Mouse (Mus musculus) C2C12 (cell line): ENCODE results near the gene Gm10354. TPM values are rescaled to one million over a fixed set of nuclear protein-coding genes. Genes with fewer than 3 reads are reported as not detected.
"Not testable (repeated sequence)": the region's sequence is repeated elsewhere in the genome, so short reads cannot be mapped to it uniquely, and the experiment has no call there.

Experiments used
- H3K27me3 ChIP-seq: one replicate; pipeline ENCODE4 v1.6.1; 2011; ENCODE audit not compliant: control insufficient read depth, insufficient read depth, insufficient read length
- H3K36me3 ChIP-seq: one replicate; pipeline ENCODE4 v1.6.1; 2011; ENCODE audit not compliant: control insufficient read depth, insufficient read depth
- H3K4me3 ChIP-seq: one replicate; pipeline ENCODE4 v1.5.1; 2011; ENCODE audit warnings: mild to moderate bottlenecking, control low read depth; ENCODE audit not compliant: poor library complexity, insufficient read depth, severe bottlenecking
- H3K79me2 ChIP-seq: one replicate; pipeline ENCODE4 v1.6.1; 2011; ENCODE audit not compliant: control insufficient read depth, insufficient read depth
- H3K79me3 ChIP-seq: one replicate; pipeline ENCODE4 v1.6.1; 2011; ENCODE audit warnings: low read depth, control low read depth
- H3ac ChIP-seq: one replicate; pipeline ENCODE3; 2011; ENCODE audit warnings: low read depth; ENCODE audit not compliant: control insufficient read depth, insufficient read length
- polyA plus RNA-seq: library from polyadenylated mRNA; unstranded; fragments of >200 nt; fragmentation: generic; extraction: Trizol; gene quantifications from one replicate; pipeline ENCODE4 v1.2.1, GENCODE M21; 2012; ENCODE audit warnings: missing spikeins

The Gm10354 gene
- polyA plus RNA-seq, 1 experiment = 0.08 TPM

DNA sequence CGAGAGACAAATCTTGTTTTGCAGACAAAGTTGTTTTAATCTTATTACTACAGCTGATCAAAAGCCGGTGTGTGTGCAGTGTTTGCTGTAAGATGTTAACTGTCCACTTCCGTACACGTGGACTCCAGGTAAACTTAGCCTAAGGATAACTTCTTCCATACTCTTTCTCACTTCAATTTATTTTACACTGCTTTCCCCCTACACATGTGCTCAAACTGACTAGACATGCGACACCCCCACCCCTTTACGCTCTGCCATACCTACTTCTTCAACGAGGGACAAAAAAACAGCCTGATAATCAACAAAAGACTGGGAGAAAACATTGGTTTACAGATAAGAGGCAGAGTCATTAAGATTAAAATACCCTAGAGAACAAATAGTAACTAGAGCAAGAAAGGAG is 26.9 kb downstream of the Gm10354 start:
- H3K27me3 ChIP-seq, H3ac ChIP-seq, H3K36me3 ChIP-seq, H3K4me3 ChIP-seq, H3K79me3 ChIP-seq, H3K79me2 ChIP-seq: not testable (repeated sequence)

DNA sequence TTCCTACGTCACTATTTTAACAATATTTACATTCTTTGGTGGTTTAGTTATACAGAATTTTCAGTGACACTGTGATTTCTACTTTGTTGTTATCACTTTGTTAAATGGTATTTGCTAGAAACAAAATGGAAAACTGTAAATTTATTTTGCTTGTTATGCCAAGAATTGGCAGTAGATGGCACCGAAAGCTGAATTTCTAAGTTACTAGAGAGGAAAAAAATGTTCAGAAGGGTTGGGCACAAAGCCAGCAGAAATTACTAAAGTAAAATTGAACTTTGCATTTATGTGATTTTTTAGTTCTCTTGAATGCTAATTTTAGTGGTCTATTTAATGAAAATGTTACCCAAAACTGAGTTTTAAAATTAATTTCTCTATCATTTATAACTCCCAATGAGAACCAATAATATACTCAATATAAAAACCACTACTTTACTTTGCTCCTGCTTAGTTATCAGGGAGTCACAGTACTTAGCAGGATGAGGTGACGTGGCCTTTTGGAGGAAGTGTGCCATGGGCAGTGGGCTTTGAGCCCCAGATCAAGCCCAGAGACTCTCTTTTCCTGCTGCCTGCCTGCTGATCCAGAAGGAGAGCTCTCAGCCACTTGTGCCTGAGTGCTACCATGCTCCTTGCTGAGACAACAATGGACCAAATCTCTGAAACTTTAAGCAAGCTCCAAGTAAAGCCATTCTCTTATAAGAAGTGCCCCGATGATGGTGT is 31.1 kb downstream of the Gm10354 start:
- not testable (repeated sequence) for H3K36me3 ChIP-seq, H3K79me3 ChIP-seq, H3K79me2 ChIP-seq, H3K4me3 ChIP-seq, H3K27me3 ChIP-seq, H3ac ChIP-seq

DNA sequence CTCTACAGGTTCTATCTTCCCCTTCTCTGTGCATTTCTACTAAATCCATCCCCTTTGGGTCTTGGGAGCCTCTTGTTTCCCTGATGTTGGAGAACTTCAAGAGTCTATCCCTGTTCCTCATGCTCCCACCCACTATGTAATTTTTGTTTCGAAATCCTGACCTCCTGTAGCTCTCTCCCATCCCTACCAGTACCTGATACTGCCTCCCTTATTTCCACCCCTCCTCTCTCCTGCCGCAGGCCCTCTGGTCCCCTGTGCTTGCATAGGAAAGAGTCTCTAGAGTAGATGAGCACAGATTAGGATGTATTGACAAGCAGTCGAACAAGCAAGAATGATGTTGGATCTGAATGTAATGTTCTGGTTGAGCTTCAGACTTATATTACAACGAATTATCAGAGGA is 33.2 kb downstream of the Gm10354 start:
- H3K79me3 ChIP-seq, H3K4me3 ChIP-seq, H3K79me2 ChIP-seq, H3K36me3 ChIP-seq, H3K27me3 ChIP-seq, H3ac ChIP-seq: not testable (repeated sequence)

DNA sequence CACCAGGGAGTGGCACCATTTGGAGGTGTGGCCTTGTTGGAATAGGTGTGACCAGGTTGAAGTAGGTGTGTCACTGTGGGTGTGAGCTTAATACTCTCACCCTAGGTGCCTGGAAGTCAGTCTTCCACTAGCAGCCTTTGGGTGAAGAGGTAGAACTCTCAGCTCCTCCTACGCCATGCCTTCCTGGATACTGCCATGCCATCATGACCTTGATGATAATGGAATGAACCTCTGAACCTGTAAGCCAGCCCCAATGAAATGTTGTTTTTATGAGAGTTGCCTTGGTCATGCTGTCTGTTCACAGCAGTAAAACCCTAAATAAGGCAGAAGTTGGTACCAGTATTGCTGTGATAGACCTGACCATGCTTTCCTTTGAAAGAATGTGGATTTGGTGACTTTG is 37.7 kb downstream of the Gm10354 start:
- not testable (repeated sequence) for H3K4me3 ChIP-seq, H3K27me3 ChIP-seq, H3ac ChIP-seq, H3K36me3 ChIP-seq, H3K79me3 ChIP-seq, H3K79me2 ChIP-seq

DNA sequence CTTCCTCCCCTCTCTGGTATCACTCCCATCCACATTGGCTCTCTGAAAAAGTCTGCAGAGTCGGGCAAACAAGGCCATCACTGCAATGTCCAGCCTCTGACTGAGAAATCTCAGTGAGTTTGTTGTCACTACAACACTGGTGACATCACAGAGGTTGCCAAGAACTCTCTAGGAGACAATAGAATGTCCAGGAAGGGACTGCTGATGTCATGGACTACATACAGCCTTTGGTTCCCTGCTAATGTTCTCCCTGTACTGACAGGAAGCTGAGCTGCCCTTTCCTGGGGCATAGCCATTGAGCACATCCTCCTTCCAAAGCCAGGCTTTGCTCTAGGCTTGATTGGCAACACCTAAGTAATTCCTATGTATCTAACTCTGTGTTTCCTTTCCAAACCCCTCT is 40.4 kb downstream of the Gm10354 start, which contains the start of gene Speer4e:
Gene Speer4e, minus strand, starts transcription at position 101 of the 400 bp plus-strand sequence.
- H3K27me3 ChIP-seq, H3K36me3 ChIP-seq, H3K79me3 ChIP-seq, H3ac ChIP-seq, H3K79me2 ChIP-seq, H3K4me3 ChIP-seq: not testable (repeated sequence)

DNA sequence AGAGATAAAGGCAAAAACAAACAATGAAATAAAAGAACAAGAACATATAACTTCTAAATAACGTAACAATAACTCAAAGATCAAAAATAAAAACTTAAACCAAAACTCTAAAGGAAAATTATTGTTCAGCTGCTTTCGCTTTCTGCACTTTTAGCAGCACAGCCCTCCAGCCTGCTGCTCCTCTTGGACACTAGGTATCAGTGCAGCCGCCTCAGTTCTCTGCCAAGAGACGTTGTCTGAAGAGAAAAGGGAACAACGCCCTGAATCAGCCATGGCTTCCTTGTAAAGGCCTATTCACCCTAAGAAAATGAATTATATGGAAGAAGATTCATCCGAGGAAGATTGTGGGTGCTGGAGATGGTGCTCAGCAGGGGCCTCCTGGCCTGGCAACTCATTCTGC is 45.0 kb downstream of the Gm10354 start:
- not testable (repeated sequence) for H3ac ChIP-seq, H3K79me3 ChIP-seq, H3K36me3 ChIP-seq, H3K27me3 ChIP-seq, H3K4me3 ChIP-seq, H3K79me2 ChIP-seq

DNA sequence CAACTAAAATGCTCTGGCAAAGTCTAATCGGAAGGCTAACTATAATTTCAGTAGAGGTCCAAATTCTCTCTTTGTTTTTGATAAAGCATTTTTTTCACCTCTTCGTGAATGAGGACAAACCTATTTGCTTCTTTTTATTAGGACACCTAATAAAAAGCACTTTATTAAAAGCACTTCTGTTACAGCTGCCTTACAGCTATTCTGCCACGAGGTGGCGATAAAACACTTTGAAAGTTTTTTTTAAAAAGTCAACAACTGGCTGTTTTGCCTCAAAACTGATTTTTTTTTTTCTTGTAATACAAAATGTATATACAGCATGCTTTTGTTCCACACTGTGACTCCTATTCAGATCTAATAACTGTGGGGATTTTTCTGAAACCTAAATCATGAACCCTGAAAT is 51.7 kb downstream of the Gm10354 start:
- not testable (repeated sequence) for H3K79me3 ChIP-seq, H3K79me2 ChIP-seq, H3ac ChIP-seq

More for the DNA sequence above, 51.7 kb downstream of the Gm10354 start:
- not testable (repeated sequence) for H3K27me3 ChIP-seq, H3K4me3 ChIP-seq, H3K36me3 ChIP-seq

Other genes starting within 250 kb of the Gm10354 start
- gene Gm9758, start 64.0 kb downstream of the Gm10354 start, polyA plus RNA-seq = not detected
- not detected for gene Speer4e, start 40.5 kb downstream of the Gm10354 start, polyA plus RNA-seq
- gene Gm17019, start 54.1 kb upstream of the Gm10354 start, polyA plus RNA-seq = not detected